Mouse (Mus musculus) heart, adult 11 months (tissue): Measurements from ENCODE around the gene Zbtb48.
"Not testable (repeated sequence)": the region's sequence is repeated elsewhere in the genome, so short reads cannot be mapped to it uniquely, and the experiment has no call there.

Experiments used
- DNase-seq: peaks from one replicate; pipeline ENCODE4 v3.0.0; 2022

Zbtb48 gene

DNA sequence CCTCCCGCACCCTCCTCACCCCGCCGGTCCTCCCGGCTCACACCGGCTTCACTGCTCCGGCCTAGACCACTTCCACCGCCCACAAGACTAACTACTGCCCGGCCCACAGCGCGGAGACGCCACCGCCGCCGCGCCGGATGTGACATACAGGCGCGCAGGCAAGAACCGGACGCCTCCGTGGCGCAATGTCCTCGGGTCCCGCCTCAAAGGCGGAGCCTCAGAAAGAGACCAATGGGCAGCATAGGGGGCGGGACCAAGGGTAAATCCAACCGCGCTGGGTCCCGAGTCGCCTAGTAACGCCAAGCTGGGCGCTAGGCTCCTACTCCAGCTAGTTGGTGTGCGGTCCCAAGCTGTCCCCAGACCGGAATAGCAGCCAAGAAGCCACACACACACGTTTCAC is at the start of gene Zbtb48:
Gene Zbtb48, minus strand, starts transcription at position 148 of the 400 bp plus-strand sequence.
- peak; percentile 100 for DNase-seq

DNA sequence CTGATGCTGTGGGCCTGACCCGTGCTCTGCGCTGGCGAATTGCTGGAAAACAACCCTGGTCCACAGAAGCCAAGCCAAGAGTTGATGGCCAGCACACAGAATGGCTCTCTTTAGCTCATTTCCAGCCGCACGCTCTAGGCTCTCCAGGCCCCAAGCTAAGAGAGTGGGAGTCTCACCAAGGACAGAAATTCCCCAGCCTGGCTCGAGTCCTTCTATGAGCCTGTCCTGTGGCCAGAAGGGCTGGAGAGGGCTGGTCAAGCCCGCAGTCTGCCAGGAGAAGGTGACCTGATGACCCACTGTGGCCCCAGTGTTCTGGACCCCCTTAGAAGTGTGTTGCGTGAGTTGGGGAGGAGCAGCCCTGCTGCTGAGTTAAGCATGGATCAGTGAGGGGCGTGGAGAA is 49.7 kb upstream of the Zbtb48 start:
- peak; percentile 92 for DNase-seq

DNA sequence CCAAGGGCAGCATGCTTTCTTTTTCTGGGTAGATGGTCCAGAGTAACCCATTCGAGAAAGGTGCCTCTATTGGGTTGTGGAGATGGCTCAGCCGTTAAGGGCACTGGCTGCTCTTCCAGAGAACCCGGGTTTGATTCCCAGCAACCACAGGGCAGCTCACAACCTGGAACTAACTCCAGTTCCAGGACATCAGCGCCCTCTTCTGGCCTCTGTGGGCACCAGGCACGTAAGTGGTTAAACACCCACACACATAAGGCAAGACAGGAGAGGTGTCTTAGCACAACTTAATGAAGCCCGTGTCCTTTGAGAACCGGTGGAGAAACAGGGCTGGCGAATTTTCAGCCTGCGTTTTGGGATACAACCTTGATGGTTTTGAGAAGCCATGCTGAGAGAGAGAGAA is 47.1 kb upstream of the Zbtb48 start:
- DNase-seq = peak; percentile 80

DNA sequence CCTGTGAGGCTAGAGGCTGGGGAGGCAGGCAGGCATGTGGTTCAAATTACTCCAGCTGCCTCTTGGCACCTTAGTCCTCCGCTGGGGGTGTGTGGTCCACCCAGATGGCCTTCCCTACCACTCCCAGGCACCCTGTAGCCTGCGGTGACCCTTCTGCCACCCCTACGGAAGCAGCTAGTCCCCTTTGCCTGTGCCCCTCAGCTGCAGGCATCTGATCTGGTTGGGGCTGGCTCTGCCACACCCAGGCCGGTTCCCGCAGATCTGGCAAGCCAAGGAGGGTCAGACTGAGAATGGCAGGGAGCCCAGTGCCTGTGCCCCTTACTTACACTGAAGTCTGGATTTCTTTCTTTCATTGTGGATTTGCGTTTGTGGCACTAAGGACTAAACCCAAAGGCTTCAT is 46.2 kb upstream of the Zbtb48 start:
- DNase-seq = peak; percentile 90

- DNase-seq = no peak
Observed at GRCm38 (mm10) chr4:152072655-152073054, 45.2 kb upstream of the Zbtb48 start.

DNA sequence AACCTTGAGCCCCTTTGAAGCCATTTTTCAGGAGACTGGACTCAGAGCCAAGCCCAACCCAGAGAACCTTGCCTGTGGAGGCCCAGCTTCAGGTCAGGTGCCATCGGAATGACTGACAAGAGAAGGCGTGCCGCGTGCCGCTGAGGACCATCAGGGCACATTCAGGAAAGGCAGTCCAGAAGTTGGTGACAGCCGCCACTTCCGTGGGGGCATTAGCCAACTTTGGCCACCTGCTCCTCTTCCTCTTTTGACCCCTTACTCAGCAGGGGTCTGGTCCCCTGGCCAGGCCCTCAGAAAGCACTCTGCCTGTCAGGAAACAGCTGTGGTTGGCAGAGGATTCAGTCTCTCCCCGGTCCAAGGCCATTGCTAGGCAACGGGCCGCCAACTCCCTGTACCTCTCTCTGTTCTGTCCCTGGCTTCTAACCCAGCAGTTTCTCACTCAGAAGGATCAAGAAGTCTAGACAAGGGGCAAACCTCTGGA is 44.7 kb upstream of the Zbtb48 start, which contains the start of gene Plekhg5:
Gene Plekhg5, plus strand, starts transcription at position 378 of the 481 bp plus-strand sequence.
- peak; percentile 99 for DNase-seq

DNA sequence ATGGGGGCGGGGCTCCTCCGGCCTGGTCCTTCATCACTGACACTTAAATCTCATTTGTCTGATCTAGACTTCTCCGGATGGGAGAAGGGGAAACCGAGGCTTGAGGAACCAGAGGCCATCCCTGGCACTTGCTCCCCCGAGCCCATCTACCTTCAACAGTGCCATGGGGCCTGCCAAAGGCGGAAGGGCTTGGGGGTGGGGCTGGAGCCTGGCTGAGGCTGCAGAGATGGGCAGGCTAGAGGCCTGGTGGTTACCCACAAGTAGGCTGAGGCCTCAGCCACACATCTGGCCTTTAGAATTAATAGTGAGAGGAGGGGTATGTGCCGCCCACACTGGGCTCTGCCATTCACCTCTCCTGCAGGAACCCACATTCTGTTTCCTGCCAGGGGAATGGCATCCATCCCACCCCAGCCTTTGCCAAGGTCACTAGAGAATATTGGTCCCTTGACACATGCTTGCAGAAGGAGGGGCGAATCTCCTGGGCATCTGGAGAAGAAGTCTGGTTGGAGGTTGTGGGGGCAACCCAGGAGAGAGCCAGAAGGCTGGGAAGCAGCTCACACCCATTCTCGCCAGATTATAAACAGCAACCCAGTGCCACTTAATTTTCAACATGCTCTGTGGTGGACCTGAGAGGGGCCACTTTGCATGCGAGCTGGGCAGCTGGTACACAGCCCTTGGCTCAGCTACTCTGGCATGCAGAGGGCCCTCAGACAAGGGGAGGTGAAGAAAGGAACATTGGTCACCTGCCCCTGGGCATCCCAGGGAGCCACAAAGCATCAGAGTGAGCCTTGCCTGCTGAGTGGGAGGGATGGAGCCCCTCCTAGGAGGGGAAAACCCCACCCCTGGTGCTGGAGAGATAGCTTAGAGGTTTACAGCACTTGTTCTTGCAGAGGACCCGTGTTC is 43.3 kb upstream of the Zbtb48 start:
- peak; percentile 93 for DNase-seq

GRCm38 (mm10) chr4:152069245-152069644 is 41.8 kb upstream of the Zbtb48 start:
- DNase-seq = no peak

GRCm38 (mm10) chr4:152068166-152068724 is 40.8 kb upstream of the Zbtb48 start:
- DNase-seq = peak; percentile 95

- no peak for DNase-seq
Observed at GRCm38 (mm10) chr4:152067280-152067679, 39.8 kb upstream of the Zbtb48 start.

DNA sequence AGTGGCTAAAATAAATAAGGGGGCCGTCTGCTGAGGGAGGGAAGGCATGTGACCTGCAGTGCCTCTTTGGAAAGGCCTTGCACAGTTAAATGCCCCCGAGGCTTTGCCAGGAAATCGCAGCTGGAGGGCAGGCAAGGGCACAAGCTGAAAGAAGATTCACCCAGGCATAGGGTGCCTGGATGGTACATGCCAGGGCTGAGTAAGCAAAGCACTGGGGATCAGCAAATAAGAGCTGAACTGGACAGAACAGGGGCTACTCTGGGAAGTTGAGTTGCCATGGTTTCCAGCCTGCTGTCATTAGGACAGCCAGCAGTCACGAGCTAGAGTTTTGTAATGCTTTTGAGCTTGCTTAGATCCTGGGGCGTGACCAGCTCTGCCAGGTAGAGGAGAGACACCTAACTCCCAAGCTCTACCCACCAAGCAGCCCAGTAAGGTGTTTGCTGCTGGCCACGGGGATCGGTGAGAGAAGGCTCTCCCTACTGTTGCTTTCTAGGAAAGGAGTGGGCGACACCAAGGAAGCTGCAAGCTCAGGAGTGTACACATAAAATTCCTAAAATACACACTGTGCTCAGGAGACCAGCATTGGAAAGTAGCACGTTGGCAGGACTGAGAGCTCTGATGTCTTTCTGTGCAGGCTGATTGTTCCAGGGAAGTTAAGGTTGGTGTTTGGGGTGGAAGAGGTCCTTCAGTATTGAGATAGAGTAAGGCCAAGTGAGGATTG is 35.1 kb upstream of the Zbtb48 start:
- DNase-seq = peak; percentile 98

- no peak for DNase-seq
Observed at GRCm38 (mm10) chr4:152044609-152045008, 17.1 kb upstream of the Zbtb48 start.

DNA sequence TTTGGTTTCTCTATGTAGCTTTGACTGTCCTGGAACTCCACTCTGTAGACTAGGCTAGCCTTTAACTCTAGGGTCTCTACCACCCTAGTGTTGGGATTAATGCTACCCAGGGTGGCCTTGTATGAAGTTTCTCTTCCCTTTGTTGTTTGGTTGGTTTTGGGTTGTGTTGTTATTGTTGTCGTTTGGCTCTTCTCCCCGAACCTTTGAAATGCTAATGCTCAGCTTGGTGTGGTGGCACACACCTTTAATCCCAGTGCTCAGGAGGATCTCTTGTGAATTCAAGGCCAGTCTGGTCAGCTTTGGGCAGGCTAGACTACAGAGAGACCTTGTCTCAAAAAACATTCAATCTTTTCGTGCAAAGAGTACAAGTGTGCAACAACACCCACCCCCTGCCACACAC is 15.7 kb upstream of the Zbtb48 start:
- no peak for DNase-seq

DNA sequence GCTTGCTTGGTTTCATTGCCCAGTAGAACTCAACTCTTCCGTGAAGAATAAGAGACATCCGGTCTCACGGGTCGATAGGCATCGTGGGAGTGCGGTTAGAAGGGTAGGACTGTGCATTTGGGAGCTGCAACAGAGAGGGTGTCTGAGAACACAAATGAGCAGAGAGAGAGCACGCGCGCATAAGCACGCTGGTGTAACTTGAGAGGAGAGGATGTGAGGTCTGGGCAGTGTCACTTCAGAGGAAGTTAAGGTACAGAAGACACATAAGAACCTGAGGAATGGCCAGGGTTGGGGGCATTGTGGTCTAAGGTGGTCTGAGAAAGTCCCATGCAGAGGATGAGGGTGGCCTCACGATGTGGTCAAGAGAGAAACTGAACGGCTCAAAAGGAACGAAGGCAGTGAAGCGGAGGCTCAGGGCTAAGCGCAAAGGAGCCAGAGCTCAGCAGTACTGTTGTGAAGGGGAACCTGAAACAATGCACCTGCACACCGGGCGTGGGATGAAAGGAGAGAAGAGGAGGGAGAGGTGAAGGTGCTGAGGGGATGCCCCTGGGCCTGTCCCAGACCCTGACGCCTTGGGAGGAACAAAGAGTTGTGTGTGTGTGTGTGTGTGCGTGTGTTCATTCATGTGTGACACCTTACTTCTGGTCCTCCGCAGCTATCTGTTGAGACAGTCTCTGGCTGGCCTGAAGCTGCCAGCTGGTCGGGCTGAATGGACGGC is 14.6 kb upstream of the Zbtb48 start:
- DNase-seq = no peak

- DNase-seq = peak; percentile 94
Observed at GRCm38 (mm10) chr4:152039831-152040310, 12.4 kb upstream of the Zbtb48 start.

DNA sequence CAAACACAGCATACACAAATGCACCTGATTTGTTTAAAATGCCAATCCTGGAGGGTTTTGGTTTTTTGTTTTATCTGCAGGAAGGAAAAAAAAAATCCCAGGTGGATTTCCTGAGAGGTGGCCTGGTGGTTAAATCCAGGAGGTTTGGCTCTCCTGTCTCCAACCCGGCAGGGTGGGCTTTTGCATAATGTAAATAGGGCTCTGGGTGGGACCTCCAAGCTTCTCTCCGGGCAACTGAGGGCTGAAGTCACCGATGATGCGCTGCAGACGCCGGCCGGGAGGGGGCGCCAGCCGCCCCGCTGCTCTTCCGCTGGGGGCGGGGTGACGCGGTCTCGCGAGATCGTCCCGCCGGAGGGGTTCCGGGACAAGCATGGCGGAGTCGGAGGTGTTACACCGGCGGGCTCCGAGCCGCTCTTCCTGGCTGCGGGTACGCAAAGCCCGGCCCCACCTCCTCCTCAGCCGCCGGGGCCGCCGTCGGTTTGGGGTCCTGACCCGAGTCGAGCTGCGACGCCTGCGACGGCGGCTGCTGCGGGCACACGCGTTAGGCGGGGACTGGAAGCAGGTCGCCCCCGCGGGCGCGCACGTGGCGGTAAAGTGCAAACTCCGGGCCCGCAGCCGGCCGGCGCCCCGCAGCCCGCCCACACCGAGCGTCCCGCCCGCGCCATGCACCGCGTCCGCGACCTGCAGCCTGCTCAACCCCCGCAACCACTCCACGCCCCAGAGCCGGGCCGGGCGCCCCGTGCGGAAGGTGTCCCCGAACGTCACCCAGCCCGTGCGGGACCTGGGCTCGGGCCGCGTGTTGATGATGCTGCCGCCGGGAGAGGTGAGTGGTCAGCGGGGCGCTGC is 11.7 kb upstream of the Zbtb48 start, which contains the start of gene Nol9:
Gene Nol9, plus strand, starts transcription at position 337 of the 846 bp plus-strand sequence.
- peak; percentile 99 for DNase-seq

- DNase-seq = no peak
Observed at GRCm38 (mm10) chr4:152038225-152038984, 10.9 kb upstream of the Zbtb48 start, which contains the start of gene Tas1r1. Gene Tas1r1, minus strand, starts transcription at chr4:152038568.

GRCm38 (mm10) chr4:152036464-152036863 is 9.0 kb upstream of the Zbtb48 start:
- not testable (repeated sequence) for DNase-seq

GRCm38 (mm10) chr4:152032922-152033321 is 5.5 kb upstream of the Zbtb48 start:
- DNase-seq = no peak

DNA sequence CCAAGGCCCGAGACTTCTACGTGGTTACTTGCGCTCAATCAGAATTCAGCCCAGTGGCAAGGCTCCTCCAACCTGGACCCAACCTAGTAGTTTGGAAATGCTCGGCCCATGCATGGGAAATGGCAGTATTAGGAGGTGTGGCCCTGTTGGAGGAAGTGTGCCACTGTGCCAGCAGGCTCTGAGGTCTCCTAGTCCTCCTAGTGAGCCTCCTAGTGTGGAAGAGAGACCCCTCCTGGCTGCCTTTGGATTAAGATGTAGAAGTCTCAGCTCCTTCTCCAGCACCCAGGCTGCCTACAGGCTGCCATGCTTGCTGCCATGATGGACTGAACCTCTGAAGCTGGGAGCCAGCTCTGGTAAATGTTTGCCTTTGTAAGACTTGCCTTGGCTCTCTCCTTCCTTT is 2.5 kb upstream of the Zbtb48 start:
- no peak for DNase-seq

GRCm38 (mm10) chr4:152029087-152029486 is 1.6 kb upstream of the Zbtb48 start:
- no peak for DNase-seq
